Mouse (Mus musculus) heart, embryonic 14.5 days (tissue): ENCODE measurements at regions not wholly inside any gene's neighbourhood (a gene's known extent, or its start where the extent isn't known, plus 50 kb on each side); places are given as distances from the start of the nearest gene placed in this dataset.
"Not testable (repeated sequence)": the region's sequence is repeated elsewhere in the genome, so short reads cannot be mapped to it uniquely, and the experiment has no call there.

Experiments used
- ATAC-seq: fragments of 200-750 bp; cut with Nextera tagmentation; 2 replicates; pipeline ENCODE4 v1.8.0; 2017; ENCODE audit warnings: low read depth, moderate TSS enrichment; ENCODE audit not compliant: insufficient number of reproducible peaks, insufficient read depth, low FRiP score
- H3K27ac ChIP-seq, 2 experiments: fragments of 200-500 bp in 1 of 2; fragments of 300-500 bp in 1 of 2; sonication (generic) in 1 of 2; replicated peaks in 1 of 2; 2 replicates each; pipeline ENCODE4 v1.5.1; 2012 to 2014; ENCODE audit warnings: low read depth in 2 of 2, low read length in 2 of 2, control low read depth in 1 of 2, mild to moderate bottlenecking in 1 of 2, mixed read lengths in 1 of 2; ENCODE audit not compliant: control insufficient read depth in 1 of 2, insufficient read depth in 1 of 2
- H3K27me3 ChIP-seq: fragments of 300-500 bp; sonication (generic); 2 replicates; pipeline ENCODE4 v1.6.1; 2014; ENCODE audit warnings: mild to moderate bottlenecking, low read length, control low read depth; ENCODE audit not compliant: control insufficient read depth, insufficient read depth
- H3K36me3 ChIP-seq: fragments of 300-500 bp; sonication (generic); 2 replicates; pipeline ENCODE4 v1.6.1; 2014; ENCODE audit warnings: mild to moderate bottlenecking, control low read depth, low read length, mixed read lengths; ENCODE audit not compliant: control insufficient read depth, insufficient read depth
- H3K4me1 ChIP-seq, 2 experiments: fragments of 200-500 bp in 1 of 2; fragments of 300-500 bp in 1 of 2; sonication (generic) in 1 of 2; 2 replicates each; pipeline ENCODE4 v1.6.1; 2012 to 2014; ENCODE audit warnings: low read length in 2 of 2, control low read depth in 1 of 2, mixed read lengths in 1 of 2; ENCODE audit not compliant: control insufficient read depth in 2 of 2, insufficient read depth in 2 of 2
- H3K4me2 ChIP-seq: fragments of 300-500 bp; sonication (generic); 2 replicates; pipeline ENCODE4 v1.6.1; 2014; ENCODE audit warnings: mild to moderate bottlenecking, low read length
- H3K4me3 ChIP-seq, 2 experiments: fragments of 200-500 bp in 1 of 2; fragments of 300-500 bp in 1 of 2; sonication (generic) in 1 of 2; 2 replicates each; pipeline ENCODE4 v1.5.1; 2012 to 2014; ENCODE audit warnings: low read length in 2 of 2, mild to moderate bottlenecking in 2 of 2, control low read depth in 1 of 2, low read depth in 1 of 2, moderate library complexity in 1 of 2; ENCODE audit not compliant: control insufficient read depth in 1 of 2, insufficient read depth in 1 of 2
- H3K9ac ChIP-seq: fragments of 300-500 bp; sonication (generic); 2 replicates; pipeline ENCODE4 v1.6.1; 2014; ENCODE audit warnings: mild to moderate bottlenecking, low read length
- H3K9me3 ChIP-seq: fragments of 300-500 bp; sonication (generic); 2 replicates; pipeline ENCODE4 v1.6.1; 2016; ENCODE audit warnings: low read length, control low read depth; ENCODE audit not compliant: control insufficient read depth
- WGBS: fragments of 180-500 bp; shearing (Covaris S2); extraction: QIAGEN DNeasy Blood & Tissue Kit; methylation state at CpG from one replicate; pipeline ENCODE4 v1.1.7; 2014; 5-methylcytosine and 5-hydroxymethylcytosine counted together

GRCm38 (mm10) chr8:26635701-26636100 is 341.4 kb upstream of the Zfp703 start:
- Histone ChIP-seq H3K9me3 (no peaks in the 10 kb centered on the region), H3K36me3 (no peaks in the 10 kb centered on the region), H3K27me3 (no peaks in the 10 kb centered on the region), H3K4me3 (no peak overlapping the region), H3K4me1 (no peaks in the 10 kb centered on the region), H3K27ac (no peak overlapping the region), H3K4me2 (no peak overlapping the region), H3K9ac (no peak overlapping the region)
- 74% methylated on average over 1 of the region's 1 CpGs for WGBS
- ATAC-seq, result no peak

GRCm38 (mm10) chr8:26645375-26645774 is 331.8 kb upstream of the Zfp703 start:
- not testable (repeated sequence) for H3K9me3 ChIP-seq, H3K27me3 ChIP-seq, H3K9ac ChIP-seq, H3K36me3 ChIP-seq, H3K4me2 ChIP-seq, H3K4me3 ChIP-seq, H3K4me1 ChIP-seq, H3K27ac ChIP-seq, ATAC-seq
- 71% methylated on average over 7 of the region's 7 CpGs for WGBS

- H3K27me3 ChIP-seq, result no peaks in the 10 kb centered on the region
- no peaks in the 10 kb centered on the region for H3K4me1 ChIP-seq
- no peaks in the 10 kb centered on the region for H3K36me3 ChIP-seq
- H3K9ac ChIP-seq, result no peak overlapping the region
- no peak overlapping the region for H3K4me3 ChIP-seq
- WGBS, result 58% methylated on average over 1 of the region's 1 CpGs
- H3K4me2 ChIP-seq, result no peak overlapping the region
- H3K27ac ChIP-seq, result no peak overlapping the region
- no peaks in the 10 kb centered on the region for H3K9me3 ChIP-seq
- ATAC-seq, result no peak
Measured at GRCm38 (mm10) chr8:26650287-26650686, 326.8 kb upstream of the Zfp703 start.

GRCm38 (mm10) chr8:26655897-26656296 is 321.2 kb upstream of the Zfp703 start:
- Histone ChIP-seq H3K9ac (no peak overlapping the region), H3K27ac (no peak overlapping the region), H3K9me3 (no peaks in the 10 kb centered on the region), H3K36me3 (no peaks in the 10 kb centered on the region), H3K4me2 (no peak overlapping the region), H3K27me3 (no peaks in the 10 kb centered on the region), H3K4me3 (no peak overlapping the region), H3K4me1 (no peaks in the 10 kb centered on the region)
- no peak for ATAC-seq
- WGBS, result 65% methylated on average over 8 of the region's 8 CpGs

- no peak for ATAC-seq
- WGBS, result 80% methylated on average over 13 of the region's 13 CpGs
- H3K36me3 ChIP-seq, result no peaks in the 10 kb centered on the region
- H3K9me3 ChIP-seq, result no peaks in the 10 kb centered on the region
- H3K27ac ChIP-seq, result no peak overlapping the region
- no peaks in the 10 kb centered on the region for H3K4me1 ChIP-seq
- no peaks in the 10 kb centered on the region for H3K27me3 ChIP-seq
- no peak overlapping the region for H3K4me3 ChIP-seq
- H3K9ac ChIP-seq, result no peak overlapping the region
- no peak overlapping the region for H3K4me2 ChIP-seq
Measured at GRCm38 (mm10) chr8:26656310-26657075, 320.6 kb upstream of the Zfp703 start.

GRCm38 (mm10) chr8:26659381-26659780 is 317.7 kb upstream of the Zfp703 start:
- no peak overlapping the region for H3K27ac ChIP-seq
- no peak for ATAC-seq
- no peaks in the 10 kb centered on the region for H3K9me3 ChIP-seq
- H3K9ac ChIP-seq, result no peak overlapping the region
- no peaks in the 10 kb centered on the region for H3K4me1 ChIP-seq
- no peak overlapping the region for H3K4me2 ChIP-seq
- no peak overlapping the region for H3K4me3 ChIP-seq
- no peaks in the 10 kb centered on the region for H3K36me3 ChIP-seq
- H3K27me3 ChIP-seq, result no peaks in the 10 kb centered on the region
- WGBS, result 44% methylated on average over 1 of the region's 1 CpGs

- no peak overlapping the region for H3K4me3 ChIP-seq
- H3K36me3 ChIP-seq, result no peaks in the 10 kb centered on the region
- no peak overlapping the region for H3K9ac ChIP-seq
- ATAC-seq, result no peak
- H3K4me2 ChIP-seq, result no peak overlapping the region
- 50% methylated on average over 3 of the region's 3 CpGs for WGBS
- H3K9me3 ChIP-seq, result no peaks in the 10 kb centered on the region
- H3K27ac ChIP-seq, result no peak overlapping the region
- no peaks in the 10 kb centered on the region; a peak in 1 of 4 replicates for H3K4me1 ChIP-seq
- peaks cover 4% of the 10 kb centered on the region; the same call in 1 of the 2 replicates for H3K27me3 ChIP-seq
Measured at GRCm38 (mm10) chr8:26669541-26669940, 307.6 kb upstream of the Zfp703 start.
